Mouse (Mus musculus) midbrain, embryonic 16.5 days (tissue): Measurements from ENCODE around the gene Iqsec1. TPM values are rescaled to one million over a fixed set of nuclear protein-coding genes. Genes with fewer than 3 reads are reported as not detected.
A peak's percentile ranks its signal among the peaks of the same experiment; 100 is the strongest.

Source experiments
- ATAC-seq: fragments of 200-750 bp; cut with Nextera tagmentation; 2 replicates; pipeline ENCODE4 v1.8.0; 2017; ENCODE audit warnings: moderate TSS enrichment
- H3K27ac ChIP-seq: fragments of 300-500 bp; sonication (generic); 2 replicates; pipeline ENCODE4 v1.5.1; 2014; ENCODE audit warnings: mild to moderate bottlenecking, low read length, mixed read lengths
- H3K27me3 ChIP-seq: fragments of 300-500 bp; sonication (generic); 2 replicates; pipeline ENCODE4 v1.6.1; 2014; ENCODE audit warnings: low read depth, low read length, mixed read lengths; ENCODE audit not compliant: control insufficient read depth, insufficient read depth
- H3K36me3 ChIP-seq: fragments of 300-500 bp; sonication (generic); 2 replicates; pipeline ENCODE4 v1.6.1; 2014; ENCODE audit warnings: mild to moderate bottlenecking, low read length, moderate library complexity, mixed read lengths; ENCODE audit not compliant: control insufficient read depth, insufficient read depth
- H3K4me1 ChIP-seq: fragments of 300-500 bp; sonication (generic); 2 replicates; pipeline ENCODE4 v1.6.1; 2014; ENCODE audit warnings: mild to moderate bottlenecking, low read length, mixed read lengths; ENCODE audit not compliant: control insufficient read depth, insufficient read depth
- H3K4me2 ChIP-seq: fragments of 300-500 bp; sonication (generic); 2 replicates; pipeline ENCODE4 v1.6.1; 2014; ENCODE audit warnings: mild to moderate bottlenecking, low read length, mixed read lengths
- H3K4me3 ChIP-seq: fragments of 300-500 bp; sonication (generic); 2 replicates; pipeline ENCODE4 v1.5.1; 2014; ENCODE audit warnings: low read depth, mild to moderate bottlenecking, low read length, moderate library complexity, mixed read lengths
- H3K9ac ChIP-seq: fragments of 300-500 bp; sonication (generic); 2 replicates; pipeline ENCODE4 v1.6.1; 2014; ENCODE audit warnings: low read depth, low read length, mixed read lengths
- H3K9me3 ChIP-seq: fragments of 300-500 bp; sonication (generic); replicated peaks from 2 replicates; pipeline ENCODE4 v1.6.1; 2014; ENCODE audit warnings: mild to moderate bottlenecking, low read length, mixed read lengths; ENCODE audit not compliant: control insufficient read depth, poor library complexity, severe bottlenecking
- WGBS: fragments of 180-500 bp; shearing (Covaris S2); extraction: QIAGEN DNeasy Blood & Tissue Kit; methylation state at CpG from one replicate; pipeline ENCODE4 v1.1.7; 2014; 5-methylcytosine and 5-hydroxymethylcytosine counted together
- polyA plus RNA-seq: library from polyadenylated mRNA; unstranded; fragments of >200 nt; fragmentation: Nextera tagmentation; extraction: Ambion mirVana; gene quantifications from 2 replicates; pipeline ENCODE4 v1.2.1, GENCODE M21; 2015

Gene Iqsec1
- polyA plus RNA-seq, result 24.6 and 25.6 TPM in 2 replicates

DNA sequence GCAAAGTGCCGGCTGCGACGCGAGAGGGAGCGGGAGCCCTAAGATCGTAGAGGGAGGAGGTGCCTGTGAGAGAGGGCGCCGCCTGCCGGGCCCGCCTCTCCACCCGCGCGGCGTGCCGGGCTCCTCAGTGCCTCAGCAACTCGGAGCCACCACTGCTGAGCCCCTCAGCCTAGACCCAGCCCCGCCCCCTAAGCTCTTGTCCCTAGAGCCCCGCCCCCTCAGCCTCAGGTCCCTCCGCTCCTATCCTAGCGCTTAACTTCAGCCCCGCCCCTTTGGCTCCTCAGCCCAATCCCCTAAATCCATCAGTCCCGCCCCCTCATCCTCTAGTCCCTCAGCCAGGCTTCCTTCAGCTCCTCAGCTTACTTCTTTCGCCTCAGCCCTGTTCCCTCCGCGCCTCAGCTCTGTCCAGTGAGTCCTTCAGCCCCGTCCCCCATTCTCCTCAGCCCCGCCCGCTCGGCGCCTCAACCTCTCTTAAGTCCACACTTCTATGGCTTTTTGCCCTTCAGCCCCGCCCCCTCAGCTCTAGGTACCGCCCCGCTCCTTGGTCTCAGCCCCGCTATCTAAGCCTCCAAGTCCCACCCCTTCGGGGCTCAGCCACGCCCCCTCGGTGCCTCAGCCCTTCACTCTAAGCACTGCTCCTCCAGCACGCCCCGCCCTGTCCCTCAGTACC lies at the start of gene Iqsec1:
Iqsec1 (minus strand) TSS at position 38 of the 670 bp plus-strand sequence.
- H3K27me3 ChIP-seq, result peaks cover 6% of the 10 kb centered on the region
- under 1% methylated on average over 29 of the region's 39 CpGs for WGBS
- H3K9ac ChIP-seq, result peak within 1 kb of the TSS; percentile 77
- peaks cover 6% of the 10 kb centered on the region; the same call in 1 of the 2 replicates for H3K9me3 ChIP-seq
- H3K36me3 ChIP-seq, result no peaks in the 10 kb centered on the region
- H3K27ac ChIP-seq, result peak within 1 kb of the TSS; percentile 24; the same call in 1 of the 2 replicates
- H3K4me3 ChIP-seq, result peak within 1 kb of the TSS; percentile 63
- ATAC-seq, result peak; percentile 96
- peak within 1 kb of the TSS; percentile 79 for H3K4me2 ChIP-seq
- H3K4me1 ChIP-seq, result peaks cover 9% of the 10 kb centered on the region; the same call in 1 of the 2 replicates

DNA sequence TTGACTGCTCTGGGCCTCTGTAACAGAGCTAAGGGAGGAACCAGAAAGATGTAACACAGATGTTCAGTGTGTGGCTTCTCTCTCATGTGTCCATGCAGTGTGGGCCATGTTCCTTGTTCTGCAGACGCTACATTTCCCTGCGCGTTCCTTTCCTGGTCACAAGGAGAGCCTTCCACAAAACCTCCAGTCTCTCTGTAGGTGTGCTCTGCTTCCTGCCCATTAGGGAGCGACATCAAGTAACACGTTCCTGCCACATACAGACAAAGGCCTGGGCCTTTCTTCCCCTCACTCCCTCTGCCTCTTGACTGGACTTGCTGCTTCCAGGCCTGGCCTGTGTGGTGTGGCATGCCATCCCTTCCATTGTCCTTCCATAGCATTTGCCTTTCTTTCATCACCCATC lies 39.8 kb upstream of the Iqsec1 start:
- ATAC-seq, result no peak
- Histone ChIP-seq H3K36me3 (peaks cover 14% of the 10 kb centered on the region), H3K4me2 (no peak overlapping the region), H3K9me3 (no peaks in the 10 kb centered on the region), H3K27ac (no peak overlapping the region), H3K9ac (no peak overlapping the region), H3K4me1 (no peaks in the 10 kb centered on the region; the same call in 1 of the 2 replicates), H3K4me3 (no peak overlapping the region), H3K27me3 (no peaks in the 10 kb centered on the region)
- WGBS, result 82% methylated on average over 5 of the region's 5 CpGs

DNA sequence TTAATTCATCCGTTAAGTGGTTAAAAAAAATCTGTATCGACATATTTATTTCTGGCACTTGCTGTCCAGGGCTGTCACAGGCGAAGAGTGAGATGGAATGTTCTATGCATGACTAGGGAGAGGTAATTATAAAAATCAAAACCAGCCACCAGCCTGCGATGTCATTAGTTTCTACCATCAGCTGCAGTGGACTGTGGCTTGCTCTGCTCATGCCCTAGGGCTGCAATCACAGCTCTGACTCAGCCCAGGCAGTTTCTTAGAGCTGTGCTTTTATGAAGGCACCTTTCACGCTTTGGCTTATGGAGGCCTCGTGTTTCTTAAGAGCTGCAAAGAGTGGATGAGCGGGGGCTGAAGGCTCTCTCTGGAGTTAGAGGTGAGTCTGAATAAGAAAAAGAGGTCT lies 32.3 kb upstream of the Iqsec1 start:
- H3K4me1 ChIP-seq, result no peaks in the 10 kb centered on the region
- H3K36me3 ChIP-seq, result peaks cover 11% of the 10 kb centered on the region
- H3K4me3 ChIP-seq, result no peak overlapping the region
- no peak overlapping the region for H3K4me2 ChIP-seq
- WGBS, result 69% methylated on average over 7 of the region's 7 CpGs
- H3K27me3 ChIP-seq, result no peaks in the 10 kb centered on the region
- H3K9me3 ChIP-seq, result no peaks in the 10 kb centered on the region
- H3K27ac ChIP-seq, result no peak overlapping the region
- ATAC-seq, result 0 out of 2 replicates have a peak, but pooled peaks have one; percentile 33
- H3K9ac ChIP-seq, result no peak overlapping the region

DNA sequence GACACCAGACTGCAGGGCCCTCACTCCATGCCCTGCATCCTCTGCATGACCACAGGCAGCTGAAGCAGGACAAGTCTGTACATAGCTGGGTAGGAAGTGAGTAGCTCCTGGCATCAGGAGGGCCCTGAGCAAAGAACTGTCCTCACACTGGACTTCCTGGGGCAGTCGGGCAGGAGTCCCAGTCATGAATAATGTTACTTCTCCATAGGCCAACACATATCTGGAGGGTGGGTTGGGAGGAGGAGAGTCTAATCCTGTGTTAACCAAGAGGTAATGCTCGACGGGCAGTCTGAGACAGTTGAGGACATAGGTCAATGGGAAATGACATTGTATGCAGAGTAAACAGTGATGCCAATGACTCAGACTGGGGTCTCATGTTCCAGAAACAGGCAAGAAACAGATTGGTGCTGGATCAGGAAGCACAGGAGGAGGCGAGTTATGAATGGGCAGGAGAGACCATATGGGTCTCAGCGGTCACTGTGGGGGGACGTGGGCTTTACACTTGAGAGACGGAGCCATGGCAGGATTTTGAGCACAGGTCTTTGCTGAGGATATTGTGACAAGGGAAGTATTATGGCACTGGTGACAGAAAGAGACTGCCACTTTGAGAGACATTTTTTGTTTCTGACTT lies 28.2 kb upstream of the Iqsec1 start:
- no peak overlapping the region for H3K4me3 ChIP-seq
- no peaks in the 10 kb centered on the region for H3K27me3 ChIP-seq
- no peaks in the 10 kb centered on the region for H3K9me3 ChIP-seq
- H3K9ac ChIP-seq, result no peak overlapping the region
- ATAC-seq, result no peak
- 84% methylated on average over 7 of the region's 7 CpGs for WGBS
- no peaks in the 10 kb centered on the region for H3K4me1 ChIP-seq
- no peak overlapping the region for H3K4me2 ChIP-seq
- peaks cover 13% of the 10 kb centered on the region for H3K36me3 ChIP-seq
- no peak overlapping the region for H3K27ac ChIP-seq

DNA sequence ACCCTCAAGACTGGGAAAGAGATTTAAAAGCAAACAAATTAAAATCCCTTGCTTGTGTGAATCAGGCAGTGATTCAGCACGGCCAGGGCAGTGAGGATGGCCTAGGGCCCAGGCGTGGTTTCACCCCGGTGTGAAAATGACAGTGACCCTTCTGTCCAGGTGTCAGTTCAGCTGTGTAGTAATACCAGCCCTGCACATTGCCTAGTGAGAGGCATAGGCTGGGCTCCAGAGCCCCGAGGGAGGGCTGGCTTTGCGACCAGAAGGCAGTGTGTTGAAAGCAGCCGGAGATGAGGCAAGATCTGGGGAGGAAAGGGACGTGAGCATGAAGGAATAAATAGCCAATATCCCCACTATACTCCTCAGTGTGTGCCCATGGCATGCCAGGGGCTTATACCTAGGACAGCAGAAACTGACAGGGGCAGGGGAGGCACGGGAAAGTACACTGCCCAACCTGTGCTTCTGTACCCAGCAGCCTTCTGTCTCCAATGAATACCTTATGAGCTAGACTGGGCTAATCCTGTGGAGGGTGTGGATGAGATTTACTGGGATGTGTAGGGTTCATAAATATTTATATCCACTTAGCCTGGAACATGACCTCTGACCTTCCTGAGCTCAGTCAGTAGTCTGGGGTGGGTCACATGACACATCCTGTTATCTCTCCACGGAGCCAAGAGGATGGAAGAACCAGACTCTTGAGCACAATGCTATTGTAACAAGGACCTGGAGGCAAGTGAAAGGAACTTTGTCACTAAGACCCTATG lies 25.9 kb upstream of the Iqsec1 start:
- H3K9ac ChIP-seq, result no peak overlapping the region
- ATAC-seq, result no peak
- no peak overlapping the region for H3K27ac ChIP-seq
- no peak overlapping the region for H3K4me2 ChIP-seq
- peaks cover 7% of the 10 kb centered on the region for H3K36me3 ChIP-seq
- H3K4me1 ChIP-seq, result no peaks in the 10 kb centered on the region
- no peaks in the 10 kb centered on the region for H3K9me3 ChIP-seq
- H3K27me3 ChIP-seq, result no peaks in the 10 kb centered on the region
- WGBS, result 46% methylated on average over 9 of the region's 9 CpGs
- H3K4me3 ChIP-seq, result no peak overlapping the region

DNA sequence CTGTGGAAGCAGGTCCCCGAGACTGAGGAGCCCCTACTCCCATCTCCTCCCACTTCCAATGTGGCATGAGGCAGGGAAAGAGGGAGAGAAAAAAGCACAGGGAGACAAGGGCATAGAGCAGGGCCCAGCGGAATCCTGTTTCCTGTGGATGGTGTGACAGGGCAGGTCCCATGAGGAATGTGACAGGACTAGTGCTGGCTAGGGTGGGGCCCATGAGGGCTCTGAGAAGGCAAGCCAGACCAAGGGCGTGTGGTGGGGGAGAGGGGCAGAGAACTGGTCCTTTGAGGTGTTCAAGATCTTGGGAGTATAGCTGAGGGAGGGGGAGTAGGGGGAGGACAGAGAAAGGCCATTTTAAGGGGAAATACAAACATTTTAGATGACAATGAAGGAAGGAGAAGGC lies 24.0 kb upstream of the Iqsec1 start:
- no peak overlapping the region for H3K9ac ChIP-seq
- no peak overlapping the region for H3K4me3 ChIP-seq
- H3K9me3 ChIP-seq, result no peaks in the 10 kb centered on the region
- no peak overlapping the region for H3K4me2 ChIP-seq
- no peaks in the 10 kb centered on the region for H3K27me3 ChIP-seq
- peaks cover 6% of the 10 kb centered on the region; the same call in 1 of the 2 replicates for H3K36me3 ChIP-seq
- ATAC-seq, result no peak
- WGBS, result 77% methylated on average over 3 of the region's 3 CpGs
- no peaks in the 10 kb centered on the region for H3K4me1 ChIP-seq
- H3K27ac ChIP-seq, result no peak overlapping the region

DNA sequence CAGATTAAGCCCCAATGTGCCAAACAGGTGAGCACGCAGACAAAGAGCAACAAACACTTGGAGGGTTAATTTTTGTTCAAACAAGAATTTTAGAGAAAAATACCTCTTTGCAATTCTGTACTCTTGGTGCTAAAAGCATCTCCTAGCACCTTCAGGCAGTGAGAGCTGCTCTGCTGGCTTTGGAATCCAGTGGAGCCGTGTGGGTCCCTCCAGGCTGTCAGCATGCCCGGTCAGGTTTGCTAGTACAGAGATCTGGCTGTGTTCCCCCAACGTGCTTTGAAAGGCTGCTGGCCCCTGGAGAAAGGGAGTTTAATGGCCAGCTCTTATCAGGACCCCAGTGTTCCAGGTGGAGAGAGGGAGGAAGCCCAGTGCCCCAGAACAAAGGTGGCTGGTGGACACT lies 23.1 kb upstream of the Iqsec1 start:
- no peak overlapping the region for H3K9ac ChIP-seq
- no peaks in the 10 kb centered on the region for H3K27me3 ChIP-seq
- WGBS, result 74% methylated on average over 4 of the region's 4 CpGs
- no peak overlapping the region for H3K4me2 ChIP-seq
- H3K4me3 ChIP-seq, result no peak overlapping the region
- ATAC-seq, result no peak
- no peaks in the 10 kb centered on the region for H3K4me1 ChIP-seq
- no peaks in the 10 kb centered on the region for H3K9me3 ChIP-seq
- H3K27ac ChIP-seq, result no peak overlapping the region
- peaks cover 6% of the 10 kb centered on the region; the same call in 1 of the 2 replicates for H3K36me3 ChIP-seq

DNA sequence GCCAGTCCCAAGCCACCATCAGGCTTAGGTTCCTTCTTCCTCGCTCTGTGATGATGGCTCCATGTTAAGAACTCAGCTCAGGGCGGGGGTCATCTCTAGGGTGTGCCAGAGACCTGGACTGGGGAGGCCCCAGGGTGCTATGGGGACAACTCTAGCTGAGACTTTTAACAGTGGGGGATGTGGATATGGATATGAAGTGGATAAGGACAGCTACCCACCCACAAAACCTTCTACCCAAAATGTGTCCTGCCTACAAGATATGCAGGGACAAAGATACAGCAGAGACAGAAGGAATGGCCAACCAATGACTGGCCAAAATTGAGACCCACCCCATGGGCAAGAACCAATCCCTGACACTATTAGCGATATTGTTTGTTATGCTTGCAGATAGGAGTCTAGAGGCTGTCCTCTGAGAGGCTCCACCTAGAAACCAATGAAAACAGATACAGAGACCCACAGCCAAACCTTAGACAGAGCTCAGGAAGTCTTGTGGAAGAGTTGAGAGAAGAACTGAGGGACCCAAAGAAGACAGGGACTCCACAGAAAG lies 19.9 kb upstream of the Iqsec1 start:
- ATAC-seq, result no peak
- H3K9me3 ChIP-seq, result no peaks in the 10 kb centered on the region
- H3K4me1 ChIP-seq, result no peaks in the 10 kb centered on the region
- no peaks in the 10 kb centered on the region for H3K27me3 ChIP-seq
- H3K4me2 ChIP-seq, result no peak overlapping the region
- no peak overlapping the region for H3K9ac ChIP-seq
- no peak overlapping the region for H3K4me3 ChIP-seq
- H3K27ac ChIP-seq, result no peak overlapping the region
- 92% methylated on average over 3 of the region's 3 CpGs for WGBS
- no peaks in the 10 kb centered on the region; the same call in 1 of the 2 replicates for H3K36me3 ChIP-seq
